20 mouse cellular contexts compared by ENCODE assay signal in genomic region chr5:111814893-111815760, GRCm38 (mm10).
A peak's percentile ranks its signal among the peaks of the same experiment; 100 is the strongest.
DNase-seq lines count a peak whose midpoint lies in the region; ATAC-seq lines count a peak whose summit lies in the region.
"Had no signal": no experiment of that assay in that cellular context is flagged by ENCODE, and none has a peak within 500 bp of the region (broad histone marks: within the 10 kb centered on the region; RNA-seq: fewer than 3 reads in every experiment).

No protein-coding gene starts in this region.

- no peaks in the 10 kb centered on the region for H3K36me3 ChIP-seq in heart, embryonic 10.5 days
- no peaks in the 10 kb centered on the region for H3K36me3 ChIP-seq in limb, embryonic 10.5 days
- H3K36me3 ChIP-seq: G1E; hindbrain, embryonic 12.5 days had no signal

- no peak overlapping the region for H3K27ac ChIP-seq in heart, embryonic 10.5 days
- no peak overlapping the region for H3K27ac ChIP-seq in limb, embryonic 10.5 days
- H3K27ac ChIP-seq: heart, adult 2 months; hindbrain, embryonic 12.5 days had no signal

- no peaks in the 10 kb centered on the region for H3K9me3 ChIP-seq in heart, embryonic 10.5 days
- H3K9me3 ChIP-seq in limb, embryonic 10.5 days (replicated peaks), result no peaks in the 10 kb centered on the region
- H3K9me3 ChIP-seq: hindbrain, embryonic 12.5 days had no signal

- peaks cover 45% of the 10 kb centered on the region for H3K27me3 ChIP-seq in heart, embryonic 10.5 days (ENCODE audit: insufficient read depth, poor library complexity, severe bottlenecking)
- H3K27me3 ChIP-seq in limb, embryonic 10.5 days (ENCODE audit: low read depth, poor library complexity, severe bottlenecking), result peaks cover 99% of the 10 kb centered on the region
- H3K27me3 ChIP-seq: hindbrain, embryonic 12.5 days had no signal

- DNase-seq in heart, postnatal 4 days, result peak; percentile 17
- DNase-seq in heart, embryonic 10.5 days (ENCODE audit: low spot score), result no peak
- DNase-seq in R1 (ENCODE audit: low read depth, low spot score), result peak; percentile 49
- peak; percentile 40 for DNase-seq in thymus, postnatal 14 days
- no peak for DNase-seq in layer of hippocampus, adult 18-20 months (ENCODE audit: low spot score in 2 of 2)
- no peak for DNase-seq in limb, embryonic 10.5 days (ENCODE audit: low spot score)
- DNase-seq in adrenal gland, adult 2 months, result no peak
- DNase-seq: cerebellum, adult 9-11 months; embryo, embryonic 11 days; forebrain, postnatal 0 days; heart, adult 2 months; kidney, adult 2 months; kidney, postnatal 14 days; liver; lung, adult 18-20 months had no signal

- no peak overlapping the region for H3K4me3 ChIP-seq in heart, embryonic 10.5 days
- no peak overlapping the region for H3K4me3 ChIP-seq in limb, embryonic 10.5 days
- H3K4me3 ChIP-seq: heart, adult 2 months; hindbrain, embryonic 12.5 days had no signal

- peak; percentile 61 for ATAC-seq in megakaryocyte, adult 5-6 weeks (ENCODE audit: poor library complexity, severe bottlenecking)
- ATAC-seq: forebrain, postnatal 0 days; inflammation-experienced regulatory T-cells, adult 6 months; midbrain, embryonic 16.5 days had no signal

- peaks cover 9% of the 10 kb centered on the region; the same call in 1 of the 2 replicates for H3K4me1 ChIP-seq in heart, embryonic 10.5 days
- peaks cover 13% of the 10 kb centered on the region; the same call in 1 of the 2 replicates for H3K4me1 ChIP-seq in limb, embryonic 10.5 days

- 78% methylated on average over 20 of the region's 20 CpGs for WGBS in heart, embryonic 10.5 days
- 85% methylated on average over 20 of the region's 20 CpGs for WGBS in limb, embryonic 10.5 days

Comparison
In these comparisons a context has a peak if more than half of its experiments do, and no peak if none do; other contexts are left out.
1. DNase-seq: peak in heart, postnatal 4 days (single experiment), R1 (single experiment) and thymus, postnatal 14 days (single experiment); none in heart, embryonic 10.5 days (single experiment), layer of hippocampus, adult 18-20 months (0 of 2), limb, embryonic 10.5 days (single experiment) and adrenal gland, adult 2 months (single experiment).